Mouse (Mus musculus) MEL (cell line): ENCODE measurements around the gene Gstt3. TPM values are rescaled to one million over a fixed set of nuclear protein-coding genes. Genes with fewer than 3 reads are reported as not detected.
A peak's percentile ranks its signal among the peaks of the same experiment; 100 is the strongest.

ENCODE experiments used
- DNase-seq: peaks from one replicate; pipeline ENCODE4 v3.0.0; 2011; ENCODE audit warnings: low read depth, low spot score
- H3K27ac ChIP-seq: 2 replicates; pipeline ENCODE4 v1.5.1; 2012; ENCODE audit warnings: low read depth, mild to moderate bottlenecking, control low read depth, low read length, moderate library complexity; ENCODE audit not compliant: control insufficient read depth
- H3K27me3 ChIP-seq, 2 experiments: fragments of 150-350 bp in 1 of 2; sonication (generic) in 1 of 2; 2 replicates each; pipeline ENCODE4 v1.6.1; 2012; ENCODE audit warnings: low read length in 2 of 2, mild to moderate bottlenecking in 2 of 2, improper control_type of control experiment in 1 of 2, moderate library complexity in 1 of 2; ENCODE audit not compliant: insufficient read depth in 2 of 2, control insufficient read depth in 1 of 2
- H3K36me3 ChIP-seq, 2 experiments: 2 replicates each; pipeline ENCODE4 v1.6.1; 2012 to 2014; ENCODE audit warnings: low read length in 2 of 2, improper control_type of control experiment in 1 of 2, inconsistent platforms in 1 of 2, mild to moderate bottlenecking in 1 of 2; ENCODE audit not compliant: insufficient read depth in 2 of 2, control insufficient read depth in 1 of 2
- H3K4me1 ChIP-seq, 2 experiments: fragments of 150-350 bp in 1 of 2; sonication (generic) in 1 of 2; 2 replicates each; pipeline ENCODE4 v1.6.1; 2012; ENCODE audit warnings: low read length in 2 of 2, improper control_type of control experiment in 1 of 2, mild to moderate bottlenecking in 1 of 2; ENCODE audit not compliant: insufficient read depth in 2 of 2, control insufficient read depth in 1 of 2
- H3K4me3 ChIP-seq, 2 experiments: fragments of 150-350 bp in 1 of 2; sonication (generic) in 1 of 2; 2 replicates each; pipeline ENCODE4 v1.5.1; 2012; ENCODE audit warnings: low read depth in 2 of 2, low read length in 2 of 2, mild to moderate bottlenecking in 2 of 2, moderate library complexity in 2 of 2, control low read depth in 1 of 2, improper control_type of control experiment in 1 of 2; ENCODE audit not compliant: control insufficient read depth in 1 of 2, insufficient read depth in 1 of 2
- H3K79me2 ChIP-seq: 2 replicates; pipeline ENCODE4 v1.6.1; 2012; ENCODE audit warnings: mild to moderate bottlenecking, low read length, moderate library complexity; ENCODE audit not compliant: control insufficient read depth, poor library complexity, insufficient read depth
- H3K9ac ChIP-seq: 2 replicates; pipeline ENCODE4 v1.6.1; 2012; ENCODE audit warnings: low read depth, mild to moderate bottlenecking, control low read depth, low read length, moderate library complexity; ENCODE audit not compliant: control insufficient read depth, poor library complexity, severe bottlenecking
- H3K9me3 ChIP-seq: fragments of 150-350 bp; sonication (generic); replicated peaks from 2 replicates; pipeline ENCODE4 v1.6.1; 2012; ENCODE audit warnings: mild to moderate bottlenecking, low read length, improper control_type of control experiment, moderate library complexity; ENCODE audit not compliant: insufficient read depth
- BHLHE40 ChIP-seq: IDR thresholded peaks from 2 replicates; pipeline ENCODE4 v1.6.1; 2012; ENCODE audit warnings: low read depth, mild to moderate bottlenecking, inconsistent platforms, low read length, improper control_type of control experiment, borderline replicate concordance
- ELF1 ChIP-seq: IDR thresholded peaks from 2 replicates; pipeline ENCODE4 v1.6.1; 2014; ENCODE audit warnings: low read depth, mild to moderate bottlenecking, inconsistent platforms, low read length, improper control_type of control experiment, moderate library complexity
- EP300 ChIP-seq, 2 experiments: IDR thresholded peaks; 2 replicates each; pipeline ENCODE4 v1.6.1; 2011; ENCODE audit warnings: improper control_type of control experiment in 2 of 2, low read length in 2 of 2, low read depth in 1 of 2, mild to moderate bottlenecking in 1 of 2
- GABPA ChIP-seq: IDR thresholded peaks from 2 replicates; pipeline ENCODE4 v1.6.1; 2012; ENCODE audit warnings: low read depth, mild to moderate bottlenecking, inconsistent platforms, low read length, improper control_type of control experiment, moderate library complexity
- GATA1 ChIP-seq: IDR thresholded peaks from 2 replicates; pipeline ENCODE4 v1.6.1; 2011; ENCODE audit warnings: low read depth, low read length, improper control_type of control experiment
- HCFC1 ChIP-seq: IDR thresholded peaks from 2 replicates; pipeline ENCODE4 v1.6.1; 2012; ENCODE audit warnings: low read depth, mild to moderate bottlenecking, inconsistent platforms, low read length, improper control_type of control experiment, moderate library complexity
- MAX ChIP-seq: IDR thresholded peaks from 2 replicates; pipeline ENCODE4 v1.6.1; 2011; ENCODE audit warnings: low read length, improper control_type of control experiment
- MEF2A ChIP-seq: IDR thresholded peaks from 2 replicates; pipeline ENCODE4 v1.6.1; 2014; ENCODE audit warnings: low read depth, mild to moderate bottlenecking, inconsistent platforms, low read length, improper control_type of control experiment; ENCODE audit not compliant: poor library complexity, insufficient replicate concordance, severe bottlenecking; ENCODE audit errors: extremely low read depth
- NRF1 ChIP-seq: IDR thresholded peaks from 2 replicates; pipeline ENCODE4 v1.6.1; 2014; ENCODE audit warnings: low read depth, mild to moderate bottlenecking, inconsistent platforms, low read length, improper control_type of control experiment, moderate library complexity; ENCODE audit not compliant: poor library complexity, insufficient read depth, severe bottlenecking
- POLR2A ChIP-seq, 2 experiments: IDR thresholded peaks; 2 replicates each; pipeline ENCODE4 v1.6.1; 2011 to 2012; ENCODE audit warnings: low read length in 2 of 2, mild to moderate bottlenecking in 2 of 2, control low read depth in 1 of 2, improper control_type of control experiment in 1 of 2, low read depth in 1 of 2, moderate library complexity in 1 of 2; ENCODE audit not compliant: control insufficient read depth in 1 of 2, insufficient read depth in 1 of 2, poor library complexity in 1 of 2
- POLR2AphosphoS2 ChIP-seq: IDR thresholded peaks from 2 replicates; pipeline ENCODE4 v1.6.1; 2011; ENCODE audit warnings: low read length, improper control_type of control experiment
- POLR2AphosphoS5 ChIP-seq: IDR thresholded peaks from 2 replicates; pipeline ENCODE4 v1.6.1; 2012; ENCODE audit warnings: low read depth, borderline replicate concordance, mild to moderate bottlenecking, inconsistent platforms, low read length, moderate library complexity, mixed read lengths
- TCF12 ChIP-seq: IDR thresholded peaks from 2 replicates; pipeline ENCODE4 v1.6.1; 2014; ENCODE audit warnings: low read depth, mild to moderate bottlenecking, inconsistent platforms, low read length, improper control_type of control experiment, moderate library complexity
- ZC3H11A ChIP-seq: IDR thresholded peaks from 2 replicates; pipeline ENCODE4 v1.6.1; 2012; ENCODE audit warnings: low read depth, mild to moderate bottlenecking, inconsistent platforms, low read length, improper control_type of control experiment
- polyA plus RNA-seq, 2 experiments: library from polyadenylated mRNA; stranded (reverse) in 1 of 2; unstranded in 1 of 2; fragments of >175 nt in 1 of 2; fragments of >200 nt in 1 of 2; gene quantifications; 2 replicates each; pipeline versions ENCODE4 v1.2.1 to v1.2.4; 2012; ENCODE audit warnings: low replicate concordance in 2 of 2, low read depth in 1 of 2; ENCODE audit not compliant: insufficient read length in 2 of 2, insufficient read depth in 1 of 2, missing spikeins in 1 of 2
- total RNA-seq: library from RNA; depleted of rRNA; stranded (reverse); fragments of 300-350 nt; gene quantifications from 2 replicates; pipeline ENCODE4 v1.2.3, GENCODE M21; 2012

Gene Gstt3
- total and polyA plus RNA-seq, 3 experiments: 4.0 to 10.2 TPM; not detected in 1

DNA sequence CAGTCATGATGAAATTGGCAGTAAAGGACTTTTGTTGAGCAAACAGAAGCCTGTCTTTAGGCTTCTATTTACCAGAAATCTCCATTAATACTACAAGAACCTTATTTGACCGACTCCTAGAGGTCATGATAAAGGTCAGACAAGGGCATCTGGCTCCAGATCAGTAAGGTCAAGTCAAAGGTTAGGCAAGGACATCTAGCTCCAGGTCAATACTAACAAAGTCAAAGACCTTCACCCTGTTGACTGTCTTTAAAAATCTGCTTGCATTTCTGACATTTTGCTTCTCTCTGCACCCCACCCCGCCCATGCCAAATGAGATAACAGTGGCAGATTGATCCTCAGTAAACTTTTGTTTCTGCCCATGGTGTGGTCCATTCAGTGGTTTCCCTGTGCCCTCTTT is 23.0 kb upstream of the Gstt3 start:
- TF ChIP-seq NRF1: no peak
- no peak for TF ChIP-seq TCF12
- no peak for TF ChIP-seq EP300 (IDR thresholded peaks at IDR 0.05; ENCODE audit: low read depth in 1 of 2, low read length in 2 of 2)
- TF ChIP-seq ZC3H11A: no peak
- TF ChIP-seq GATA1: no peak
- TF ChIP-seq POLR2AphosphoS5: no peak
- TF ChIP-seq HCFC1: no peak
- TF ChIP-seq MEF2A: no peak
- Histone ChIP-seq H3K27me3 (peaks cover 0 to 2% of the 10 kb centered on the region in 2 experiments), H3K9ac (no peak overlapping the region), H3K4me3 (no peak overlapping the region), H3K27ac (no peak overlapping the region), H3K9me3 (no peaks in the 10 kb centered on the region), H3K36me3 (no peaks in the 10 kb centered on the region), H3K4me1 (no peaks in the 10 kb centered on the region), H3K79me2 (no peaks in the 10 kb centered on the region)
- DNase-seq: no peak

DNA sequence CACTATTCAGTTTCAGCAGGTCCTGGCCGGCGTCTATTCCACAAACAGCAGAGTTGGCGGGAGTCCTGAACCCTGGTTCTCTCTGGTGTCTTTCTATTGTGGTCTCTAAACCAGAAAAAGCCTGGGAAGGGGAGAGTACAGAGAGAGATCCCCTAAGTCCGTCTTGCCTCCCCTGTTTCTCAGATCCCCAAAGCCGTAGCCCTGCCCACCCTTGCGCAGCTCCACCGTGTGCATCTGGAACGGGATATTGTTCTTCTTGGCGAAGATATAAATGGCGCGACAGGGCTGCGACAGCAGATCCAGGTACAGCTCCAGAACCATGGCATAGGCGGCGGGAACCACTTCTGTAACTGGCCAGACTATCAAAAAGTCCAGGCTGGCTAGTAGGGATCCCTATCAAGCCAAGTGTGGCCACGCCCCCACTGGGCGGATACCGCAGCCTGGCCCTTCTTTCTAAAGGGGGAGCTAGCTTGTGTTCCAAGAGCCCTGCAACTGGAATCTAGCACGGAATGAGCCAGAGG is 17.0 kb upstream of the Gstt3 start, which contains the start of gene Gstt1:
TSS of gene Gstt1 (minus strand) at position 409 of the 521 bp plus-strand sequence.
- Histone ChIP-seq H3K9me3 (no peaks in the 10 kb centered on the region), H3K27ac (no peak within 1 kb of the TSS), H3K27me3 (peaks cover 0 to 2% of the 10 kb centered on the region in 2 experiments; a peak in 3 of 4 replicates), H3K9ac (peak within 1 kb of the TSS; percentile 46), H3K36me3 (peaks cover 0 to 2% of the 10 kb centered on the region in 2 experiments; a peak in 1 of 4 replicates), H3K4me3 (peak within 1 kb of the TSS; percentile 61 to 97), H3K79me2 (no peaks in the 10 kb centered on the region), H3K4me1 (peaks cover 0 to 10% of the 10 kb centered on the region in 2 experiments; a peak in 3 of 4 replicates)
- DNase-seq: peak; percentile 59
- no peak for TF ChIP-seq POLR2AphosphoS2
- no peak for TF ChIP-seq BHLHE40
- TF ChIP-seq MEF2A: no peak
- TF ChIP-seq MAX: no peak
- no peak for TF ChIP-seq GABPA
- TF ChIP-seq POLR2A (IDR thresholded peaks at IDR 0.05; ENCODE audit: control insufficient read depth in 1 of 2, insufficient read depth in 1 of 2, low read depth in 1 of 2, low read length in 2 of 2, poor library complexity in 1 of 2): no peak
- TF ChIP-seq NRF1: peak; percentile 24; the same call in 1 of the 2 replicates
- TF ChIP-seq ELF1: no peak
